Mouse (Mus musculus) intestine, embryonic 16.5 days (tissue): ENCODE results near the gene Gm11034. TPM values are rescaled to one million over a fixed set of nuclear protein-coding genes. Genes with fewer than 3 reads are reported as not detected.

Experiments
- ATAC-seq: fragments of 200-750 bp; cut with Nextera tagmentation; 2 replicates; pipeline ENCODE4 v1.8.0; 2017; ENCODE audit warnings: moderate TSS enrichment, moderate library complexity
- H3K27ac ChIP-seq: fragments of 300-500 bp; sonication (generic); 2 replicates; pipeline ENCODE4 v1.5.1; 2014; ENCODE audit warnings: mild to moderate bottlenecking, low read length
- H3K27me3 ChIP-seq: fragments of 300-500 bp; sonication (generic); replicated peaks from 2 replicates; pipeline ENCODE4 v1.6.1; 2014; ENCODE audit warnings: low read length, control low read depth, mixed read lengths; ENCODE audit not compliant: control insufficient read depth, insufficient read depth
- H3K36me3 ChIP-seq: fragments of 300-500 bp; sonication (generic); 2 replicates; pipeline ENCODE4 v1.6.1; 2014; ENCODE audit warnings: low read length, control low read depth; ENCODE audit not compliant: control insufficient read depth, insufficient read depth
- H3K4me1 ChIP-seq: fragments of 300-500 bp; sonication (generic); 2 replicates; pipeline ENCODE4 v1.6.1; 2014; ENCODE audit warnings: low read length, control low read depth, mixed read lengths; ENCODE audit not compliant: control insufficient read depth, insufficient read depth
- H3K4me2 ChIP-seq: fragments of 300-500 bp; sonication (generic); 2 replicates; pipeline ENCODE4 v1.6.1; 2014; ENCODE audit warnings: low read depth, low read length, control low read depth
- H3K4me3 ChIP-seq: fragments of 300-500 bp; sonication (generic); 2 replicates; pipeline ENCODE4 v1.5.1; 2014; ENCODE audit warnings: mild to moderate bottlenecking, low read length
- H3K9ac ChIP-seq: fragments of 300-500 bp; sonication (generic); 2 replicates; pipeline ENCODE4 v1.6.1; 2014; ENCODE audit warnings: low read depth, low read length
- H3K9me3 ChIP-seq: fragments of 300-500 bp; sonication (generic); 2 replicates; pipeline ENCODE4 v1.6.1; 2016; ENCODE audit warnings: low read length, control low read depth; ENCODE audit not compliant: control insufficient read depth
- WGBS: fragments of 180-500 bp; shearing (Covaris S2); extraction: QIAGEN DNeasy Blood & Tissue Kit; methylation state at CpG from one replicate; pipeline ENCODE4 v1.1.7; 2014; 5-methylcytosine and 5-hydroxymethylcytosine counted together
- polyA plus RNA-seq: library from polyadenylated mRNA; unstranded; fragments of >200 nt; fragmentation: Nextera tagmentation; extraction: Ambion mirVana; gene quantifications from 2 replicates; pipeline ENCODE4 v1.2.1, GENCODE M21; 2015

Gene Gm11034
- polyA plus RNA-seq, 1 experiment from 2014 or later, result not detected

DNA sequence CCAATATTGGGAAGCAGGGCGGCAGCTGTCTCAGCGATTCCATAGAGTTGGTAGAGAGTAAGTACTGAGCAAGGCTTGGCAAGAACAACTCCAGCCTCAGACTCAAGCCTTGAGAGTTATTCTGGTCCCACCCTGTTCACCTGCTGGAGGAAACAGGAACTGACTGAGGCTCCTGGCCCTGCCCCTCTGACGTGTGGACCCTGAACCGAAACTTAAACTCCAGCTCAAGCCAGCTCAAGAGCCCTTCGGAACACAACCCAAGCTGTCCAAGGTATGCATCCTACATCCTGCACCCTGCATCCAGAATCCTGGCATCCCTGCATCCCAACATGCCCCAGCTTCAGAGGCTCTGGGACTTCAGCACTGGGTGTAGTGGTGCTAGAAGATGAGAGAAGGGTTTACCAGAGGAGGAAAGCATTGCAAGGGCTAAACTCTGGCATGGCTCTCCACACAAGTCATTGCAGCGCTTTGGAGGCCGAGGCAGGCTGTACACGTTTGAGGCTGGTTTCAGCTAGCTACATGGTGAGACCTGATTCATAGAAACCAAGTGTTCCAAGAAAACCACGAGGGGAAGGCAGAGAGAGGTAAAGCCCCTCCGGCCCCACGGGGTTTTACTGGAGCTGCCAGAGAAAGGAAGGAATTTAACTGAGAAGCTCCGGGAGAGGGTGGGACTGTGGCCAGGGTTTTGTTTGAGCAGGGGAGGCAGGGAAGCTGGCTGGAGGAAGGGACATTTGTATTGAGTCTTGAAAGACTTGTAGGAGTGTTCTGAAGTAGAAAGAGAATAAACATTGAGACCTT, 23.8 kb downstream of the Gm11034 start, which contains the start of gene Hsh2d:
Gene Hsh2d, plus strand, starts transcription at position 222 of the 798 bp plus-strand sequence.
- WGBS, result 53% methylated on average over 12 of the region's 12 CpGs
- peak; percentile 89 for ATAC-seq
- H3K4me3 ChIP-seq, result peak within 1 kb of the TSS; percentile 24
- H3K4me2 ChIP-seq, result peak within 1 kb of the TSS; percentile 23
- no peaks in the 10 kb centered on the region for H3K9me3 ChIP-seq
- H3K9ac ChIP-seq, result peak within 1 kb of the TSS; percentile 26
- H3K36me3 ChIP-seq, result no peaks in the 10 kb centered on the region
- H3K27ac ChIP-seq, result peak within 1 kb of the TSS; percentile 75
- H3K27me3 ChIP-seq, result no peaks in the 10 kb centered on the region
- H3K4me1 ChIP-seq, result no peaks in the 10 kb centered on the region

DNA sequence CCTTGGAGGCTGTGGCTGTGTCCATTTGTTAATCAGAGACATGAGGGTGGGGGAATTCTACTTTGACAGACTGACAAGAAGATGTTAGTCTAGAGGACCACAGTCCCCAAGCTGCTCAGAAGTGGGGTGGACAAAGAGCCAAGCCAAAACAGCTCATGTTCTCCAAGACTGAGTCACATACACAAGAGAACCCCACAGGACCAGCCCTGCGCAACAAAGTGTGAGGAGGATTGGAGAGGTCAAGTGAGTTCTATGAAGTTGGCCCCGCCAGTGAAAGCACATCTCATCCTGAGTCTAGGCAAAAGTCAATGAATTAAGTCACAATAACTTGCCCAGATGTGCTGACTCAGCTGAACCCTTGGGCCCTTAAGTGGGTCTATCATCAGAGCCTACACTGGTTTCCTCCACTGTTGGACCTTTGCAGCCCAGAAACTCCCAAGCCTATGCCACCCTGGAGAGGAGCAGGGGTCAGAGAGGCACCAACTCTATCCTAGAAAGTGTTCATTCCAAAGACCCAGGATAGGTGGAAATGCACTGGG, 25.6 kb downstream of the Gm11034 start:
- Histone ChIP-seq H3K9ac (no peak overlapping the region), H3K36me3 (no peaks in the 10 kb centered on the region), H3K9me3 (no peaks in the 10 kb centered on the region), H3K4me2 (no peak overlapping the region), H3K27me3 (no peaks in the 10 kb centered on the region), H3K27ac (no peak overlapping the region), H3K4me1 (no peaks in the 10 kb centered on the region), H3K4me3 (no peak overlapping the region)
- ATAC-seq, result no peak
- WGBS, result 88% methylated on average over 2 of the region's 2 CpGs

- Histone ChIP-seq H3K27me3 (no peaks in the 10 kb centered on the region), H3K4me3 (no peak overlapping the region), H3K4me1 (no peaks in the 10 kb centered on the region), H3K4me2 (no peak overlapping the region), H3K9me3 (no peaks in the 10 kb centered on the region), H3K9ac (no peak overlapping the region), H3K36me3 (peaks cover 3% of the 10 kb centered on the region; the same call in 1 of the 2 replicates), H3K27ac (no peak overlapping the region)
- ATAC-seq, result peak; percentile 32; the same call in 1 of the 2 replicates
- WGBS, result 84% methylated on average over 2 of the region's 2 CpGs
Measured at GRCm38 (mm10) chr8:72183554-72184202, 29.8 kb downstream of the Gm11034 start.

- no peaks in the 10 kb centered on the region for H3K9me3 ChIP-seq
- H3K4me1 ChIP-seq, result no peaks in the 10 kb centered on the region
- no peak overlapping the region for H3K27ac ChIP-seq
- WGBS, result 68% methylated on average over 5 of the region's 5 CpGs
- H3K27me3 ChIP-seq, result no peaks in the 10 kb centered on the region
- H3K4me3 ChIP-seq, result no peak overlapping the region
- no peak overlapping the region for H3K4me2 ChIP-seq
- H3K36me3 ChIP-seq, result peaks cover 30% of the 10 kb centered on the region
- 0 out of 2 replicates have a peak, but pooled peaks have one; percentile 29 for ATAC-seq
- no peak overlapping the region for H3K9ac ChIP-seq
Measured at GRCm38 (mm10) chr8:72177346-72177925, 36.0 kb downstream of the Gm11034 start.

- no peak overlapping the region for H3K9ac ChIP-seq
- H3K4me3 ChIP-seq, result no peak overlapping the region
- no peaks in the 10 kb centered on the region; the same call in 1 of the 2 replicates for H3K4me1 ChIP-seq
- no peak overlapping the region for H3K4me2 ChIP-seq
- no peaks in the 10 kb centered on the region for H3K27me3 ChIP-seq
- peaks cover 28% of the 10 kb centered on the region; the same call in 1 of the 2 replicates for H3K36me3 ChIP-seq
- 73% methylated on average over 3 of the region's 3 CpGs for WGBS
- H3K9me3 ChIP-seq, result no peaks in the 10 kb centered on the region
- H3K27ac ChIP-seq, result peak overlapping the region; percentile 61
- ATAC-seq, result peak; percentile 89
Measured at GRCm38 (mm10) chr8:72169681-72170249, 43.7 kb downstream of the Gm11034 start.

DNA sequence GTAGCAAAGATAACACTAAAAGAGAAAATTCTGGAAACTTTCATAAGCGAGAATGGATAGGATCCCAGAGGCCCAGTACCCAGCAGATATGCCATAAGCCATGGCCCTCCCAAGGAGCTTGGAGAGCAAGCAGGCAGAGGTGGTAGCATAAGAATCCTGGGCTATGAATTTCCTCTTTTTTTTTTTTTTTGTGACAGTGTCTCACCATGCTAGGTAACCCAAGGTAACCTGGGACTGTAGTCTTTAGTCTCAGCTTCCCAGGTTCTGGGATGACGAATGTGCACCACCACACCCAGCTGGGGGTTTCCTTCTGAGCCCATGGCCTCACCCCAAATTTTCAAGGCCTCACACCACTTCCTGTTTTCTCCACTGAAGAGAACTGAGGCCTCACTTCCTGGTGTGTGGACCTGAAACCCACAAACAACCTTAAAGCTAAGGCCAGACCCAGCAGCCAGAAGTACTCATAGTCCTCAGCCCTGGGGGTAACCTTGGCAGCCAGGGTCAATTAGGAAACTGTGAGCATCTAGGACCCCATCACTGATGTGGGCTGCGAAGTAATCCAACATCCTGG, 44.3 kb downstream of the Gm11034 start:
- 82% methylated on average over 3 of the region's 3 CpGs for WGBS
- no peak overlapping the region for H3K9ac ChIP-seq
- H3K27ac ChIP-seq, result peak overlapping the region; percentile 61
- H3K27me3 ChIP-seq, result no peaks in the 10 kb centered on the region
- no peak overlapping the region for H3K4me2 ChIP-seq
- no peaks in the 10 kb centered on the region; the same call in 1 of the 2 replicates for H3K4me1 ChIP-seq
- H3K9me3 ChIP-seq, result no peaks in the 10 kb centered on the region
- no peak overlapping the region for H3K4me3 ChIP-seq
- no peak for ATAC-seq
- H3K36me3 ChIP-seq, result peaks cover 27% of the 10 kb centered on the region; the same call in 1 of the 2 replicates

Other genes starting within 250 kb of the Gm11034 start
- 3.3 and 3.8 TPM in 2 replicates for gene Cyp4f18, start 204.0 kb downstream of the Gm11034 start, polyA plus RNA-seq
- not detected in 2 replicates for gene Olfr372, start 172.4 kb downstream of the Gm11034 start, polyA plus RNA-seq
- 0.11 and 0.16 TPM in 2 replicates for gene Olfr373, start 130.5 kb downstream of the Gm11034 start, polyA plus RNA-seq
- 0.13 TPM in 1 of 2 replicates, not detected in the other for gene Olfr374, start 106.6 kb downstream of the Gm11034 start, polyA plus RNA-seq
- gene Tpm4, start 78.7 kb downstream of the Gm11034 start, polyA plus RNA-seq, result 510 and 538 TPM in 2 replicates
- 177 and 178 TPM in 2 replicates for gene Rab8a, start 52.4 kb downstream of the Gm11034 start, polyA plus RNA-seq
- 2.5 and 2.7 TPM in 2 replicates for gene Hsh2d, start 24.0 kb downstream of the Gm11034 start, polyA plus RNA-seq
- not detected in 2 replicates for gene Cib3, start 799 bp downstream of the Gm11034 start, polyA plus RNA-seq
- 71.7 and 76.3 TPM in 2 replicates for gene Fam32a, start 6.1 kb upstream of the Gm11034 start, polyA plus RNA-seq
- gene Ap1m1, start 26.4 kb upstream of the Gm11034 start, polyA plus RNA-seq, result 105 and 106 TPM in 2 replicates
- gene Gm10282, start 91.6 kb upstream of the Gm11034 start, polyA plus RNA-seq, result 14.3 and 18.9 TPM in 2 replicates
- 3.6 and 5.1 TPM in 2 replicates for gene Klf2, start 105.4 kb upstream of the Gm11034 start, polyA plus RNA-seq
- gene Eps15l1, start 207.8 kb upstream of the Gm11034 start, polyA plus RNA-seq, result 41.9 and 42.5 TPM in 2 replicates
- gene Calr3, start 230.2 kb upstream of the Gm11034 start, polyA plus RNA-seq, result 1.4 and 1.5 TPM in 2 replicates
- gene 1700030K09Rik, start 230.2 kb upstream of the Gm11034 start, polyA plus RNA-seq, result 10.7 and 11.5 TPM in 2 replicates